Mouse (Mus musculus) forebrain, embryonic 12.5 days (tissue): ENCODE measurements around the gene Rabac1. TPM values are rescaled to one million over a fixed set of nuclear protein-coding genes. Genes with fewer than 3 reads are reported as not detected.

Experiments used
- ATAC-seq: fragments of 200-750 bp; cut with Nextera tagmentation; 2 replicates; pipeline ENCODE4 v1.8.0; 2017; ENCODE audit warnings: moderate TSS enrichment; ENCODE audit not compliant: low FRiP score
- H3K27ac ChIP-seq: fragments of 300-500 bp; sonication (generic); 2 replicates; pipeline ENCODE4 v1.5.1; 2016; ENCODE audit warnings: mild to moderate bottlenecking
- H3K27me3 ChIP-seq: fragments of 300-500 bp; sonication (generic); 2 replicates; pipeline ENCODE4 v1.6.1; 2016; ENCODE audit warnings: mild to moderate bottlenecking
- H3K36me3 ChIP-seq: fragments of 300-500 bp; sonication (generic); replicated peaks from 2 replicates; pipeline ENCODE4 v1.6.1; 2016; ENCODE audit warnings: mild to moderate bottlenecking
- H3K4me1 ChIP-seq: fragments of 300-500 bp; sonication (generic); 2 replicates; pipeline ENCODE4 v1.6.1; 2016
- H3K4me2 ChIP-seq: fragments of 300-500 bp; sonication (generic); 2 replicates; pipeline ENCODE4 v1.6.1; 2016; ENCODE audit warnings: mild to moderate bottlenecking, moderate library complexity
- H3K4me3 ChIP-seq: fragments of 300-500 bp; sonication (generic); replicated peaks from 2 replicates; pipeline ENCODE4 v1.5.1; 2016; ENCODE audit warnings: mild to moderate bottlenecking
- H3K9ac ChIP-seq: fragments of 300-500 bp; sonication (generic); 2 replicates; pipeline ENCODE4 v1.6.1; 2016; ENCODE audit warnings: mild to moderate bottlenecking
- H3K9me3 ChIP-seq: fragments of 300-500 bp; sonication (generic); 2 replicates; pipeline ENCODE4 v1.6.1; 2016
- WGBS: fragments of 180-500 bp; shearing (Covaris S2); methylation state at CpG from one replicate; pipeline ENCODE4 v1.1.7; 2016; 5-methylcytosine and 5-hydroxymethylcytosine counted together
- polyA plus RNA-seq: library from polyadenylated mRNA; unstranded; fragments of >200 nt; fragmentation: Nextera tagmentation; extraction: Ambion mirVana; gene quantifications from 2 replicates; pipeline ENCODE4 v1.2.1, GENCODE M21; 2016

Gene Rabac1
- 82.3 and 87.7 TPM in 2 replicates for polyA plus RNA-seq

DNA sequence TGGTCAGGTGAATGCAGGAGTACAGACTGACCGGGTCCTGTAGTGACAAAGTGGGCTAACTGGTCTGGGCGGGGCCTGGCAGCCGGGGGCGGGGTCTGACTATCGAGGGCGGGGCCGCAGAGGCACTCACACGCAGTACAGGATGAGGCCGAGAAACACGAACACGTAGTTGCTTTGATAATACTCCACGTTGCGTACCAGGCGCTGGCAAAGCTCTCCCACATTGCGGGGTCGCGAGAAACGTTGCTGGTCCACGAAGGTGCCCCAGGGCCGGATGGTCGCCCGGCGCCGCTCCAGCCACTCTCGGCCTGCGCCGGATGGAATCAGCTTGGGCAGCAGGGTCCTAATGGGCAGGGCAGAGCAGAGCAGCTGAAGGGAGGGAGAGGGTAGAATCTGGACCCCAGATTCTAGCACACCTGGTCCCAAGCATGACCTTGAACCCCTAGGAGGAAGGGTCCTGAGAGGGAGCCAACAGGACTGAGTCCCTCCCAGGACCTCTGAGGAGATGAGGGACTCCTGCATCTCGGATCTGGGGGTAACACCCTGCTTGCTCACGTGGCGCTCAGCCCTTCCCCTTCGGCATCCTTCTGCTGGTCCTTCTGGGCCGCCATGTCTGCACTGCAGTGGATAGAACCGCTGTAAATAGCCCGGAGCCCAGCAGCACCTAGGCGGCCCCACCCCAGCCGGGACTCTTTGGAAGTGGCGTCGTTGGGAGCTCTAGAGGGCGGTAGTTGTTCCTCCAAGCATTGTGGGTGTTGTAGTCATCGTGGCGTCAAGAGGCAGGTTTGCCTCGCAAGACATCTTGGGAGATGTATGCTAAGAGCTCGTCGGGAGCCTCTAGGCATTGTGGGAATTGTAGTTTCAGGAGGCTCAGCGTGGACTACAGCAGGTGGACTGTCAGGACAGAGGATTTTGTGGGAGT, at the start of gene Rabac1:
TSS of gene Rabac1 (minus strand) at position 783 of the 922 bp plus-strand sequence.
- Histone ChIP-seq H3K4me2 (peak within 1 kb of the TSS; percentile 83), H3K4me1 (peaks cover 10% of the 10 kb centered on the region), H3K4me3 (peak within 1 kb of the TSS; percentile 68), H3K27ac (peak within 1 kb of the TSS; percentile 50; the same call in 1 of the 2 replicates), H3K36me3 (no peaks in the 10 kb centered on the region), H3K9ac (peak within 1 kb of the TSS; percentile 66), H3K27me3 (no peaks in the 10 kb centered on the region), H3K9me3 (no peaks in the 10 kb centered on the region)
- ATAC-seq, result peak; percentile 92
- under 1% methylated on average over 45 of the region's 45 CpGs for WGBS

DNA sequence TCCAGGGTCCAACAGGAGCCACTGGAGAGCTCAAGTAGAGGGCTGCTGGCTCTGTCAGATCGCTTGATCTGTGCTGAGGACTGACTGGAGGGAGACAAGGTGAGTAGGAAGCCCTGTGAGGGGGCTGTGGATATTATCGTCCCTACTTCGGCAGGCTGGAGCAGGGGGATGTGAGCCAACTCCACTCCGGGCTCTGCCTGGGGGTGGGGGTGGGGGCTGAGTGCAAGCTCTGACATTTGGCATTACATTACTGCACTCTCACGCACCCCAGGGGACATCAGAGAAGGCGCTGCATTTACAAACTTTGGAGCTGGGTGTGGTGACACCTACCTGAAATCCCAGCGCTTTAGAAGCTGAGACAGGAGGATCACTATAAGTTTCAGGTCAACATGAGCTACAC, 39.0 kb upstream of the Rabac1 start:
- ATAC-seq, result no peak
- H3K9me3 ChIP-seq, result no peaks in the 10 kb centered on the region
- no peak overlapping the region for H3K9ac ChIP-seq
- H3K4me2 ChIP-seq, result no peak overlapping the region
- peaks cover 64% of the 10 kb centered on the region for H3K27me3 ChIP-seq
- no peak overlapping the region for H3K4me3 ChIP-seq
- 80% methylated on average over 7 of the region's 7 CpGs for whole genome bisulfite sequencing
- peaks cover 45% of the 10 kb centered on the region for H3K4me1 ChIP-seq
- H3K36me3 ChIP-seq, result peaks cover 54% of the 10 kb centered on the region
- H3K27ac ChIP-seq, result no peak overlapping the region

DNA sequence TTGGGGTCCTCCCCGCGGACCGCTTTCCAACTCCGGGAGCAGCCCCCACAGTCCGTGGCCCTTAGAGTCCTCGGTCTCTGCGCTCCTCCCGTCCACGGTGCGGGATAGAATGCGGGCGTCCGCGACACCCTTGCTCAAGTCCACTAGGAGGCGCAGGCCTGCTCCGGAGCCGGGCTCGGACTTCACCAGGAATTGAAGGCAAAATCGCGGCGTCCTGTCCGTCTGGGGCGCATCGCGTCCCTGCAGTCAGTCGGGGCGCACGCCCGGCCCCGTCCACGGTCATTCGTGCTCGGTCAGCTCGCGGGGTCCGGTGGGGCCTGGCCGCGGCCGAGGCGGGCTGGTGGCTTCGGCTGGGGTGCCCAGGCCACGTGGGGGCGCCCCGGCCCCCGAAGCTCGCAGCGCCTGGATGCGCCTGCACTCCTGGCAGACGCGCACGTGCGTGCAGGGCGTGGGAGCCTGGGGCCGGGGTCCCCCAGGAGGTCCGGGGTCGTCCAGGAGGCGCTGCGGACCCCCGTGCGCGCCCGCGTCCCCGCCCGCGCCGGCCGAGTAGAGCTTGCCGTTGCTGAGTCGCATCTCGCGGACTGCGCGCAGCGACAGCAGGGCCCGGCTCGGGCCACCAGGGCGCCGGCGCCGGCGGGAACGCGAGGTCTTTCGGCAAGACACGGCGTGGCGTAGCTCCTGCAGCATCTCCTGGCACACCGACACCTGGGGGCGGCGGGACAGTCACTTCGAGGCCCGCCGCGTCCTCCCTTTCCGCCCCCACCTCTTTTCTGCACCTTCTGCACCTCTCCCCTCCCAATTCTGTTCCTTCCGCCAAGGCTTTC, 37.7 kb upstream of the Rabac1 start:
- H3K4me2 ChIP-seq, result peak overlapping the region; percentile 65
- H3K4me1 ChIP-seq, result peaks cover 58% of the 10 kb centered on the region
- 1% methylated on average over 82 of the region's 97 CpGs for WGBS
- peak overlapping the region; percentile 41 for H3K4me3 ChIP-seq
- H3K27me3 ChIP-seq, result peaks cover 77% of the 10 kb centered on the region
- H3K27ac ChIP-seq, result peak overlapping the region; percentile 93
- peak overlapping the region; percentile 40; the same call in 1 of the 2 replicates for H3K9ac ChIP-seq
- no peaks in the 10 kb centered on the region for H3K9me3 ChIP-seq
- ATAC-seq, result no peak
- peaks cover 41% of the 10 kb centered on the region for H3K36me3 ChIP-seq

DNA sequence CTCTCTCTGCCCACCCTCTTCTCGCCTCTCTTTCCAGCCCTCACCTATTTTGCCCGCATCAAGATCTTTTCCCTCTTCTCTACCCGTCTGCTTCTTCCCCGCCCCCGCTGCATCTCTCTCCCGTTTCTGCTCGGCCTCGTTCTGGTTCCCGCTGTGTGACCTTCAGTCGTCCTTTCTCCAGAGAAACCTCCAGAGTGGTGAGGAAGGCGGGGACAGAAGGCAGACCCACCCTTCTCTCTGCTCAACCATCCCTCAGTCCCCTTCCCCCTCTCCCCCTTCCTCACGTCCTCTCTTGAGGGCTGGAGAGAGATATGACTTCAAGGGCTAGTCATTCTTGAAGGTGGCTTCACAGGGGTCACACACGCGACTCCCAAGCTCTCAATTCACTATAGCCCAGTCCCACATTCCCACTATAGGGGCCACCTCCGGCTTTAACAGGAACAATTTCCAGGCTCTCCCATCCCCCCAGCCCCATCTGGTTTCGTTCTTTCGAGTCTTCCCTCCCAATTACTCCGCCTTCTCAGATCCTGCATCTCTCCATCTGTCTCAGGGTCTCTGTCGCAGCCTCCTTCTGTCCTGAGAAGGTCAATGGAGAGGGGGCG, 36.6 kb upstream of the Rabac1 start:
- WGBS, result 5% methylated on average over 20 of the region's 20 CpGs
- peaks cover 87% of the 10 kb centered on the region for H3K27me3 ChIP-seq
- H3K4me1 ChIP-seq, result peaks cover 66% of the 10 kb centered on the region
- peak overlapping the region; percentile 65 for H3K4me2 ChIP-seq
- H3K36me3 ChIP-seq, result peaks cover 30% of the 10 kb centered on the region
- peak overlapping the region; percentile 93 for H3K27ac ChIP-seq
- H3K9me3 ChIP-seq, result no peaks in the 10 kb centered on the region
- peak; percentile 27; the same call in 1 of the 2 replicates for ATAC-seq
- peak overlapping the region; percentile 29 for H3K9ac ChIP-seq
- peak overlapping the region; percentile 20 for H3K4me3 ChIP-seq

DNA sequence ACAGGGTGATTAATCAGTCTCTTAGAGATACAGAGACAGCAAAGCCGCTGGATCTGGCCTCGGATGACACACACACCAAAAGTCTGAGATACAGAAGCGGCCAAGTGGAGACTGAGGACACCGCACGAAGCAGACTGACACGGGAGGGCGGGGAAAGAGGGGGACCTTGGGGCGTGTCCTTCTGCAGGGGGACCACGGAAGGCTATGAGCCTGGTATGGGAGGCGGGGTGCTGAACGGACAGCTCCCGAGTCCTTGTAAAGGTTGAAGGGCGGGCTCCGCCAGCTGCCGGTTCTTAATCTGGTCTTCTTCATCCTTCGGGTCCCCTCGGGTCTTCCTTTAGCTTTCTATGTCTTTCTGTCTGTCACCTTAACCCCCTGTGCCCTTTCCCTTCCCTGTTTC, 36.1 kb upstream of the Rabac1 start:
- Histone ChIP-seq H3K27ac (peak overlapping the region; percentile 93), H3K4me2 (peak overlapping the region; percentile 65), H3K4me3 (peak overlapping the region; percentile 20), H3K9ac (peak overlapping the region; percentile 29; the same call in 1 of the 2 replicates), H3K36me3 (peaks cover 24% of the 10 kb centered on the region), H3K27me3 (peaks cover 92% of the 10 kb centered on the region), H3K4me1 (peaks cover 72% of the 10 kb centered on the region), H3K9me3 (no peaks in the 10 kb centered on the region)
- WGBS, result under 1% methylated on average over 17 of the region's 17 CpGs
- ATAC-seq, result no peak

DNA sequence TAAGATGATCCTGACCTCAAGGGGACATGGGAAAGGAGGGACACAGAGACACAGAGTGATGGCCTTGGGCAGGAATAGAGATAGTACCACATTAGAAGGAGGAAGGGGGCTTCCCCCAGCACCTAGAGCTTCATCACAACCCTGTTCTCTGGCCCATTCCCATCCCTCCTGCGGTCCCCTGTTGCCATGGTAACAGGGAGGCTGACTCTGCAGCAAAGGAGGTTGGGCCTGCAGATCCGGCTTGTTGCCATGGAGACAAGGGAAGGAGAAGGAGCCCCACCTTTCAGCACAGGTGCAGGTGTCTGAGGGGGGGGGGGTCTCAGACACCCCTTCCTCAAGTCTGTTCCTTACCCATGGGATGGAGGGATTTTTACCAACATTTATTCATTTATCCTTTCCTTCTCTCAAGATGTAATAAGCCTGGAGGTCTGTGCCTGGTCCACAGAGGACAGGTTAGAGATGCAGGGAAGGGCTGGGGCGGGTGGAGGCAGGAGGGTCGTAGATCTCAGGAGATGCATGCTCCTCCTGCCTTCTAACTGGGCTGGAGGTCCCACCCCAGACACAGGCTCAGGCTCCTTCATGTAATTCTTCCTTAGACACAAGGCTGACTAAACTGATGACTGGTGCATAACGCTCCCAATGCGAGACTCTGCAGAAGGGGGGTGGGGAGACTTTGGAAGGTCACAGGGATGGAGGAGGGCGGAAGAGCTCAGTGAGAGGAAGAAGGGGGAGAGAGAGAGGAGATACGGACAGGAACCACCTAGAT, 35.2 kb upstream of the Rabac1 start:
- Histone ChIP-seq H3K27me3 (peaks cover 91% of the 10 kb centered on the region), H3K9ac (peak overlapping the region; percentile 27; the same call in 1 of the 2 replicates), H3K27ac (peak overlapping the region; percentile 93), H3K4me3 (0 out of 2 replicates have a peak overlapping the region, but pooled peaks have one; percentile 20), H3K36me3 (peaks cover 16% of the 10 kb centered on the region), H3K4me2 (peak overlapping the region; percentile 65), H3K4me1 (peaks cover 80% of the 10 kb centered on the region), H3K9me3 (no peaks in the 10 kb centered on the region)
- peak; percentile 45 for ATAC-seq
- WGBS, result 16% methylated on average over 8 of the region's 8 CpGs

DNA sequence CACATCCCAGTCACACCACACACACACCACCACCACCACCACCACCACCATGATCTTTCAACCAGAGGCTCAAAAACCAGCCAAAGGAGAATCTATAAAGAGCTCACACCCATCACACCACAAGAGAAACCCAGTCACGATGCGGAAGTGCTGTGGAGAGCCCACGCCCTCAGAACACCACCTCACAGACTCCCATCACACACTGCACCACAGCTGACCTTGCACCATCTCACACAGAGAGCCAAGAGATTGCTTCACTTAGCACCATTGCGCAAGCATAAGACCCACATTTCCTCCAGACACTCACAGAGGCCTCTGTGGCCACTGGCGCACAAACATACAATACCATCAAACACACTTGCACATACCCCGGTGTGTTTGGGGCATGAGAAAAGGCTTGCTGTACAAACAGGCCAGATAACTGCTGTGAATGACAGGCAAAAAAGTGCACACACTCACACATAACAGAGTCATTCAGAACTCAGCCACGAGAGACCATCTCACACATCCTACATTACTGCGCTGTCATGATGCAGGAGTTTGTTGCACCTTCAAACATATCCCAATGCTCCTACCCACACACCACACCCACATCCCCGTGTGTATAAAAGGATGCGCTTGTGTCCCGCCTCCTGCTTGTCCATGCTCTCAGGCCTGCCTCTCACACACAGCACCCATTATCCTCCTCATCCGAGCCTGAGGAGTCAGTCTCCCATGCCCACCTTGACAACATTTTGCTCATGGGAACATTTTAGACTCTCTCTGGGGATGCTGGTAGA, 34.2 kb upstream of the Rabac1 start:
- H3K27ac ChIP-seq, result peak overlapping the region; percentile 93
- no peak for ATAC-seq
- H3K4me2 ChIP-seq, result 0 out of 2 replicates have a peak overlapping the region, but pooled peaks have one; percentile 65
- H3K4me3 ChIP-seq, result no peak overlapping the region
- H3K9ac ChIP-seq, result no peak overlapping the region
- H3K36me3 ChIP-seq, result peaks cover 6% of the 10 kb centered on the region
- WGBS, result 84% methylated on average over 12 of the region's 12 CpGs
- H3K4me1 ChIP-seq, result peaks cover 82% of the 10 kb centered on the region
- H3K9me3 ChIP-seq, result no peaks in the 10 kb centered on the region
- peaks cover 81% of the 10 kb centered on the region for H3K27me3 ChIP-seq

DNA sequence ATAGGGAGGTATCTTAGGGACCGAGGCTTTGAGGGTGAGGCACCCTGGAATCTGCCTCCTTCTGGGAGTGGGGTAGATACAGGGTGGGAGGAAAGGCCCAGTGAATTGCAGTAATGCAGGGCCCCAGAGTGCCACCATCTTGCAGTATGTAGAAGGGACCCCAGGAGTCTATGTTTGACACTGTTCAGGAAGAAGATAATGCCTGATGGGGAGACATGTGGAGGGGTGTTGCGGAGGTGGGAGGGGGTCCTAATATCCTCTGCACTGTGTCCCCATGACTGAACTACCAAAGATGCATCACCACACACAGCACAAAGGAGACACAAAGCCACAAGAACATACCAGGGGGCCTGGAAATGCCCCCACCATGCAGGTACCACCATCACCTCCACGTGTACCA, 33.6 kb upstream of the Rabac1 start:
- ATAC-seq, result no peak
- peaks cover 82% of the 10 kb centered on the region for H3K4me1 ChIP-seq

DNA sequence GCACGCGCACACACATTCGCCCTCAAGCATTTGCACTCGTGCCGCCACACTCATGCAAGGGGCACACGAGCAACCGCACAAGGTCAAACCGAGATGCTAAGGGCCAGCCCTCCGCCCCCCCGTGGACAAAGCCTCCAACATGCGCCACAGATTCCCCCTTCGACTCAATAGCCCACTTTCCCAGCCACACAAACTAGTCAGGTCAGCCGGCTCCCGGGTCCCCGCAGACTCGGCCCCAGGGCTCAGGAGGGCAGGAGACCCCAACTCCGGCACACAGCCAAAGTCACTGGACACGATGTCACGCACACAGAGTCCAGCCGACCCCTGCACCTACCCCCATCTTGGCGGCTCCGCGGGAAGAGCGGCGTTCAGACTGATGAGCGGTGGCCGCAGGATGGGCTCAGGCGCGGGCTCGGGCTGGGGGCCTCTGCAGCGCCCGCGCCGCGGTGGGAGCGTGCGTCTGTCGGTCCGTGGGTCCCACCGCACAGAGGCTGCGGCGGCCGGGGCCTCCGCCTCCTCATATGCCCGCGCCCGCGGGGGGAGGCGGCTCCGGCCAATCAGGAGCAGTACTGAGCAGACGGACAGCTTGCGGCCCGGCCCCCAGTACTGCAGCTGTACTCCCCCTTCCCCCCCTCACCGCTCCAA, 33.0 kb upstream of the Rabac1 start, which contains the start of gene Atp1a3:
TSS of gene Atp1a3 (minus strand) at position 538 of the 645 bp plus-strand sequence.
- 1% methylated on average over 44 of the region's 54 CpGs for WGBS
- H3K4me3 ChIP-seq, result peak within 1 kb of the TSS; percentile 65
- H3K9ac ChIP-seq, result peak within 1 kb of the TSS; percentile 74
- no peaks in the 10 kb centered on the region for H3K36me3 ChIP-seq
- H3K27me3 ChIP-seq, result peaks cover 68% of the 10 kb centered on the region
- H3K4me2 ChIP-seq, result peak within 1 kb of the TSS; percentile 84
- peak within 1 kb of the TSS; percentile 93 for H3K27ac ChIP-seq
- ATAC-seq, result peak; percentile 87
- H3K9me3 ChIP-seq, result no peaks in the 10 kb centered on the region
- H3K4me1 ChIP-seq, result peaks cover 76% of the 10 kb centered on the region

More for the DNA sequence above, 33.6 kb upstream of the Rabac1 start:
- Histone ChIP-seq H3K27ac (peak overlapping the region; percentile 93), H3K4me2 (peak overlapping the region; percentile 84), H3K27me3 (peaks cover 75% of the 10 kb centered on the region), H3K4me3 (peak overlapping the region; percentile 65), H3K9me3 (no peaks in the 10 kb centered on the region), H3K36me3 (no peaks in the 10 kb centered on the region), H3K9ac (peak overlapping the region; percentile 74)
- WGBS, result 63% methylated on average over 3 of the region's 3 CpGs

DNA sequence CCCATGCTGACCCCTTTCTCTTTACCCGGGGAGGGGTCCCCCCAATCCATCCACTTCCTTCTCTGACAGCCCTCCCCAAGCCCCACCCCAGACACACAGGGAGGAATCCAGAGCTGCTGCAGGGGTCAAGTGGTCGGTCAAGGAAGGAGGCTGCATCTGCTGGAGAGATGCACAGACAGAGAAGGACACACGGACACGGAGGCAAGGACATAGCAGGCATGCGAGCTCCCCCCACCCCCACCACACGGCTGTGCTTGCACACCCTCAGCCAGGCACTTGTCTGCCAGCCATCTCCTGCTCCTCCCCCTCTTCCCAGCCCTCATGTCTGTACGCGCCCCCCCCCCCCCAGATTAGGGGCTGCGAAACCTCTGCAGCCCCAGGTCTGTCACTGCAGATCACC, 32.3 kb upstream of the Rabac1 start:
- peaks cover 61% of the 10 kb centered on the region for H3K27me3 ChIP-seq
- peak overlapping the region; percentile 93 for H3K27ac ChIP-seq

More for the DNA sequence above, 32.3 kb upstream of the Rabac1 start:
- peak overlapping the region; percentile 84 for H3K4me2 ChIP-seq
- H3K4me1 ChIP-seq, result peaks cover 69% of the 10 kb centered on the region
- no peak for ATAC-seq
- H3K4me3 ChIP-seq, result peak overlapping the region; percentile 65
- 0 out of 2 replicates have a peak, but pooled peaks cover 5% of the 10 kb centered on the region for H3K36me3 ChIP-seq
- peak overlapping the region; percentile 74 for H3K9ac ChIP-seq
- H3K9me3 ChIP-seq, result no peaks in the 10 kb centered on the region
- WGBS, result 42% methylated on average over 7 of the region's 9 CpGs
